Mouse (Mus musculus) G1E (cell line): ENCODE measurements around the gene Gabpb1.

ENCODE experiments used
- CTCF ChIP-seq: IDR thresholded peaks from 2 replicates; pipeline ENCODE4 v1.5.1; 2012; ENCODE audit warnings: low read depth, low read length, inconsistent platforms, mixed read lengths
- GATA1 ChIP-seq: IDR thresholded peaks from 2 replicates; pipeline ENCODE4 v1.6.1; 2012; ENCODE audit warnings: borderline replicate concordance, low read length, inconsistent platforms, mixed read lengths
- GATA2 ChIP-seq: IDR thresholded peaks from 2 replicates; pipeline ENCODE4 v1.6.1; 2012; ENCODE audit warnings: low read depth, low read length, inconsistent platforms, borderline replicate concordance
- POLR2AphosphoS5 ChIP-seq: IDR thresholded peaks from 2 replicates; pipeline ENCODE4 v1.6.1; 2012; ENCODE audit warnings: low read depth, low read length, inconsistent platforms; ENCODE audit not compliant: insufficient replicate concordance

- TF ChIP-seq CTCF (no peak), GATA1 (no peak), POLR2AphosphoS5 (no peak), GATA2 (no peak)
These were observed 91.3 kb downstream of the Gabpb1 start for GRCm38 (mm10) chr2:126584621-126585369.
